Mouse (Mus musculus) lung, postnatal 0 days (tissue): Measurements from ENCODE around the gene Focad.

ENCODE experiments used
- CTCF ChIP-seq: IDR thresholded peaks from 2 replicates; pipeline ENCODE4 v1.5.1; 2016; ENCODE audit warnings: antibody characterized with exemption, mild to moderate bottlenecking
- EP300 ChIP-seq: IDR thresholded peaks from 2 replicates; pipeline ENCODE4 v1.6.1; 2016; ENCODE audit warnings: antibody characterized with exemption, mild to moderate bottlenecking, control low read depth

- no peak for TF ChIP-seq CTCF
- TF ChIP-seq EP300, result no peak
Measured at GRCm38 (mm10) chr4:88432412-88433024, 338.1 kb downstream of the Focad start.
